Mouse (Mus musculus): ENCODE measurements around the gene Dhrs2. TPM values are rescaled to one million over a fixed set of nuclear protein-coding genes. Genes with fewer than 3 reads are reported as not detected.

The Dhrs2 gene
- polyA plus RNA-seq, 1 experiment: not detected

DNA sequence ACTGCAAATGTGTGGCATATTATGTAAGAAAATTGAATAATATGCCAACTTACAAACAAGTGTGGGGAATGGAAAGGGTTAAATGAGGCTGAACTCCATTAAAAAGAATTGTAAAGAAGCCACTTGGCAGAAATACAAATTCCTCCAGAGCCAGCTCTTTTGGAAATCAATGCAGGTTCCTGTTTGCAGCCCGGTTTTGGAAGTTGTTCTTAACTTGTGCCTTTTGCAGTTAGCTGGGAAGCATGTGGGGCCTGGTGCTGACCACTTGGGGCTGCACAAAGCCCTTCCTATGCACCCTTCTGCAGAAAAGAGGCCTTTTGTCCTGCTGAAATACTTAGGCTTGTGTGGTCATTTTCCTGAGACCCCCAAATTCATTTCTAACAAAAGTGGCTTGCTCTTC is 1.4 kb downstream of the Dhrs2 start:
- Histone ChIP-seq H3K4me1 (ENCODE audit: control insufficient read depth, insufficient read depth, low read length) (no peaks in the 10 kb centered on the region), H3K27ac (ENCODE audit: insufficient read depth, low read depth, low read length) (no peak overlapping the region), H3K4me3 (ENCODE audit: insufficient read depth, low read depth, low read length) (no peak overlapping the region)
- TF ChIP-seq CTCF (IDR thresholded peaks at IDR 0.05; ENCODE audit: insufficient read depth, low read depth, low read length): no peak
- TF ChIP-seq POLR2A (IDR thresholded peaks at IDR 0.05; ENCODE audit: insufficient read depth, low read depth, low read length): no peak
- 24% methylated on average over 1 of the region's 1 CpGs for WGBS

DNA sequence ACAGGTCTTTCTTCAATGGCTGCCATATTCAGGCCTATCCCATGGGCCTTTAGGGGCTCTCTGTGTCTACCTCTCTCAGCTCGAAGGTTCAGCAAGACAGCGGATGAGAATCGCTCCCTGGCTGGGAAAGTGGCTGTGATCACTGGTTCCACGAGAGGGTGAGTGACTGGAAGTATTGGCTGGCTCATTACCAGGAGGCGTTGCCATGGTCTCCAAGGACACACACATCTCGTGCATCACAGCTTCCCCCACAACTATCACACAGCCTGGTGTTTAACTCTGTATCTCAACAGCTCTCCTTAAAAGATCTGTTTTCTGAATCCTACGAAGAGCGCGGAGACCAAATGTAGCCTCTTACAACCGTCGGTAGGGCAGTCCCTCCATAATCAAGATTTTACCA is 12.8 kb downstream of the Dhrs2 start:
- H3K27ac ChIP-seq (ENCODE audit: insufficient read depth, low read depth, low read length): no peak overlapping the region
- 61% methylated on average over 11 of the region's 11 CpGs for WGBS
- H3K4me3 ChIP-seq (ENCODE audit: insufficient read depth, low read depth, low read length): no peak overlapping the region
- no peaks in the 10 kb centered on the region for H3K4me1 ChIP-seq (ENCODE audit: control insufficient read depth, insufficient read depth, low read length)
- no peak for TF ChIP-seq POLR2A (IDR thresholded peaks at IDR 0.05; ENCODE audit: insufficient read depth, low read depth, low read length)
- TF ChIP-seq CTCF (IDR thresholded peaks at IDR 0.05; ENCODE audit: insufficient read depth, low read depth, low read length): no peak

DNA sequence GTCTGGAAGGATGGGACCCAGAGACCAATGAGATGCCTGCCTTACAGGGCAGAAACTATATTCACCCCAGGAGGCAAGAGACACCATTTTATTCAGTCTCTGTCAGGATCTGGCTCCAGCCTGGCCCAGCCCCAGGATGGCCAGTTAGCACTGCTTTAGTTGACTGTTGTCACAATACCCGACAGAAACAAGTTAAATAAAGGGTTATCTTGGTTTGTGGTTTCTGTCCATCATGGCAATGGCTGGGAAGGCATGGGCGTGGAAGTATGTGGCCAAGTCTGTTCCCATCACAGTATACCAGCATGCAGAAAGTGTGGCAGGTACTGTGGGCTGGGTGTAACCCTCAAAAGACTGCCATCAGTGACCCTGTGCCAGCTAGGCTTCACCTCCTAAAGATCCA is 14.9 kb downstream of the Dhrs2 start:
- WGBS: 84% methylated on average over 2 of the region's 2 CpGs
- TF ChIP-seq CTCF (IDR thresholded peaks at IDR 0.05; ENCODE audit: insufficient read depth, low read depth, low read length): no peak
- TF ChIP-seq POLR2A (IDR thresholded peaks at IDR 0.05; ENCODE audit: insufficient read depth, low read depth, low read length): no peak
- Histone ChIP-seq H3K4me3 (ENCODE audit: insufficient read depth, low read depth, low read length) (no peak overlapping the region), H3K4me1 (ENCODE audit: control insufficient read depth, insufficient read depth, low read length) (no peaks in the 10 kb centered on the region), H3K27ac (ENCODE audit: insufficient read depth, low read depth, low read length) (no peak overlapping the region)

- 89% methylated on average over 1 of the region's 1 CpGs for WGBS
- Histone ChIP-seq H3K27ac (ENCODE audit: insufficient read depth, low read depth, low read length) (no peak overlapping the region), H3K4me1 (ENCODE audit: control insufficient read depth, insufficient read depth, low read length) (0 out of 2 replicates have a peak, but pooled peaks cover 2% of the 10 kb centered on the region), H3K4me3 (ENCODE audit: insufficient read depth, low read depth, low read length) (no peak overlapping the region)
- TF ChIP-seq POLR2A (IDR thresholded peaks at IDR 0.05; ENCODE audit: insufficient read depth, low read depth, low read length) (no peak), CTCF (IDR thresholded peaks at IDR 0.05; ENCODE audit: insufficient read depth, low read depth, low read length) (no peak)
Observed at GRCm38 (mm10) chr14:55242664-55243063, 20.9 kb downstream of the Dhrs2 start.

- no peak overlapping the region for H3K27ac ChIP-seq (ENCODE audit: insufficient read depth, low read depth, low read length)
- TF ChIP-seq CTCF (IDR thresholded peaks at IDR 0.05; ENCODE audit: insufficient read depth, low read depth, low read length) (no peak), POLR2A (IDR thresholded peaks at IDR 0.05; ENCODE audit: insufficient read depth, low read depth, low read length) (no peak)
- H3K4me1 ChIP-seq (ENCODE audit: control insufficient read depth, insufficient read depth, low read length): 0 out of 2 replicates have a peak, but pooled peaks cover 2% of the 10 kb centered on the region
- no peak overlapping the region for H3K4me3 ChIP-seq (ENCODE audit: insufficient read depth, low read depth, low read length)
- 54% methylated on average over 6 of the region's 6 CpGs for WGBS
Observed at GRCm38 (mm10) chr14:55247181-55247580, 25.4 kb downstream of the Dhrs2 start.

DNA sequence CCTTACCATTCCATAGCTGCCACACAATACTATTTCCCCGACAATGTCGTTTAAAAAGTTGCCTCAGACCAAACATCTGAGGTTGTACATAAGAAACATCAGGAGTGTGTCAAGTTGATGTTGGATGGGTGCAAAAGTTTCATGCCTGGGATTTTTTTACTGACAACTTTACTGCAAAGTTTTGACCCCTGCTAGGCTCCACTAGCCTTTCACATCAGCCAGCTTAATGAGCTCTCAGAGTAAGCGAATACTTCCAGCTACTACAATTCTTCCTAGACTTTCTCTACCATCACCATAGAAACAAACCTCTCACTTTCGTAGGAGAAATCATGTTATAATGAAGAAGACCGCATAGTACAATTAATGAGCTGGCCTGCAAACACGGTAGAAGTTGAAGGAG is 26.5 kb downstream of the Dhrs2 start:
- WGBS: 52% methylated on average over 6 of the region's 6 CpGs
- no peak overlapping the region for H3K4me3 ChIP-seq (ENCODE audit: insufficient read depth, low read depth, low read length)
- no peak overlapping the region for H3K27ac ChIP-seq (ENCODE audit: insufficient read depth, low read depth, low read length)
- no peak for TF ChIP-seq CTCF (IDR thresholded peaks at IDR 0.05; ENCODE audit: insufficient read depth, low read depth, low read length)
- TF ChIP-seq POLR2A (IDR thresholded peaks at IDR 0.05; ENCODE audit: insufficient read depth, low read depth, low read length): no peak
- H3K4me1 ChIP-seq (ENCODE audit: control insufficient read depth, insufficient read depth, low read length): 0 out of 2 replicates have a peak, but pooled peaks cover 2% of the 10 kb centered on the region

- TF ChIP-seq POLR2A (IDR thresholded peaks at IDR 0.05; ENCODE audit: insufficient read depth, low read depth, low read length) (no peak), CTCF (IDR thresholded peaks at IDR 0.05; ENCODE audit: insufficient read depth, low read depth, low read length) (no peak)
- 88% methylated on average over 4 of the region's 4 CpGs for WGBS
Observed at GRCm38 (mm10) chr14:55253580-55253979, 31.8 kb downstream of the Dhrs2 start.

GRCm38 (mm10) chr14:55255443-55255842 is 33.6 kb downstream of the Dhrs2 start:
- no peaks in the 10 kb centered on the region for H3K4me1 ChIP-seq (ENCODE audit: control insufficient read depth, insufficient read depth, low read length)
- WGBS: 47% methylated on average over 6 of the region's 6 CpGs
- no peak overlapping the region for H3K4me3 ChIP-seq (ENCODE audit: insufficient read depth, low read depth, low read length)
- H3K27ac ChIP-seq (ENCODE audit: insufficient read depth, low read depth, low read length): no peak overlapping the region
- TF ChIP-seq CTCF (IDR thresholded peaks at IDR 0.05; ENCODE audit: insufficient read depth, low read depth, low read length) (no peak), POLR2A (IDR thresholded peaks at IDR 0.05; ENCODE audit: insufficient read depth, low read depth, low read length) (no peak)

More at GRCm38 (mm10) chr14:55253580-55253979, 31.8 kb downstream of the Dhrs2 start:
- Histone ChIP-seq H3K27ac (ENCODE audit: insufficient read depth, low read depth, low read length) (no peak overlapping the region), H3K4me3 (ENCODE audit: insufficient read depth, low read depth, low read length) (no peak overlapping the region), H3K4me1 (ENCODE audit: control insufficient read depth, insufficient read depth, low read length) (no peaks in the 10 kb centered on the region)

DNA sequence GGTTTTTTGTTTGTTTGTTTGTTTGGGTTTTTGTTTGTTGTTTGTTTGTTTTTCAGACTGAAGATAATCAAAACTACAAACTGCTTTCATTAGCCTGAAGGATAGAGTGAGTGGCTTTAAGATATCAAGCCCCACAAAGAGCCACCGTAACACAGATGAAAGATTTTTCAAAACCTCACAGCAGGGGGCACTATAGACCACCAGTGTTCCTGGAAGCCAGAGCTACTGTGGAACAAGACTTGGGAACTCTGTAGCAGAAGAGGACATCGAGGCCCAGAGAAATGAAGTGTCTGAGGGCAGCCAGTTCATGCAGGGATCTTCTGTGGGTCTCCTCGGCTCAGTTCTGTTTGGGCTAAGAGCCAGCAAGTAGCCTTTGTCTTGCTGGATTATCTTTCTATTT is 49.4 kb downstream of the Dhrs2 start:
- WGBS: 29% methylated on average over 3 of the region's 3 CpGs
- Histone ChIP-seq H3K27ac (ENCODE audit: insufficient read depth, low read depth, low read length) (no peak overlapping the region), H3K4me3 (ENCODE audit: insufficient read depth, low read depth, low read length) (no peak overlapping the region), H3K4me1 (ENCODE audit: control insufficient read depth, insufficient read depth, low read length) (no peaks in the 10 kb centered on the region)
- no peak for TF ChIP-seq CTCF (IDR thresholded peaks at IDR 0.05; ENCODE audit: insufficient read depth, low read depth, low read length)
- no peak for TF ChIP-seq POLR2A (IDR thresholded peaks at IDR 0.05; ENCODE audit: insufficient read depth, low read depth, low read length)

GRCm38 (mm10) chr14:55273023-55273422 is 51.2 kb downstream of the Dhrs2 start:
- no peak overlapping the region for H3K27ac ChIP-seq (ENCODE audit: insufficient read depth, low read depth, low read length)
- no peak overlapping the region for H3K4me3 ChIP-seq (ENCODE audit: insufficient read depth, low read depth, low read length)
- TF ChIP-seq POLR2A (IDR thresholded peaks at IDR 0.05; ENCODE audit: insufficient read depth, low read depth, low read length) (no peak), CTCF (IDR thresholded peaks at IDR 0.05; ENCODE audit: insufficient read depth, low read depth, low read length) (no peak)
- no peaks in the 10 kb centered on the region for H3K4me1 ChIP-seq (ENCODE audit: control insufficient read depth, insufficient read depth, low read length)
- 83% methylated on average over 4 of the region's 4 CpGs for WGBS

Data from olfactory bulb, adult 2 months (tissue).